ENCODE assay signal across 9 mouse cellular contexts in genomic region chr5:111631572-111632161, GRCm38 (mm10).
DNase-seq lines count a peak whose midpoint lies in the region; ATAC-seq lines count a peak whose summit lies in the region.
"Had no signal": no experiment of that assay in that cellular context is flagged by ENCODE, and none has a peak within 500 bp of the region (broad histone marks: within the 10 kb centered on the region; RNA-seq: fewer than 3 reads in every experiment).

No protein-coding gene starts in this region.

- H3K9ac ChIP-seq in embryonic facial prominence, embryonic 13.5 days = peak overlapping the region; percentile 54
- H3K9ac ChIP-seq in neural tube, embryonic 15.5 days (replicated peaks) = no peak overlapping the region

- no peak overlapping the region; the same call in 1 of the 2 replicates for H3K4me3 ChIP-seq in embryonic facial prominence, embryonic 13.5 days
- H3K4me3 ChIP-seq in neural tube, embryonic 15.5 days (replicated peaks) = no peak overlapping the region

- DNase-seq in kidney, adult 9 months = peak; percentile 20
- DNase-seq in kidney, adult 18-20 months = no peak
- peak; percentile 63 for DNase-seq in kidney, postnatal 10 days
- no peak for DNase-seq in adrenal gland, adult 8-10 months
- DNase-seq in spleen, adult 18-20 months = no peak
- no peak for DNase-seq in cerebellum, postnatal 36 days
- DNase-seq: cerebellum, adult 8-10 months had no signal

- WGBS in embryonic facial prominence, embryonic 13.5 days = 10% methylated on average over 18 of the region's 18 CpGs
- WGBS in neural tube, embryonic 15.5 days = 17% methylated on average over 18 of the region's 18 CpGs

- no peaks in the 10 kb centered on the region for H3K27me3 ChIP-seq in embryonic facial prominence, embryonic 13.5 days
- peaks cover 12% of the 10 kb centered on the region; the same call in 1 of the 2 replicates for H3K27me3 ChIP-seq in neural tube, embryonic 15.5 days (replicated peaks)

- peak overlapping the region; percentile 27 for H3K4me2 ChIP-seq in embryonic facial prominence, embryonic 13.5 days
- peak overlapping the region; percentile 1; the same call in 1 of the 2 replicates for H3K4me2 ChIP-seq in neural tube, embryonic 15.5 days

- ATAC-seq in embryonic facial prominence, embryonic 13.5 days (ENCODE audit: insufficient number of reproducible peaks, insufficient read depth, low FRiP score, low TSS enrichment, low read depth) = no peak
- ATAC-seq in neural tube, embryonic 15.5 days (ENCODE audit: low FRiP score) = no peak

- no peaks in the 10 kb centered on the region for H3K36me3 ChIP-seq in embryonic facial prominence, embryonic 13.5 days
- no peaks in the 10 kb centered on the region for H3K36me3 ChIP-seq in neural tube, embryonic 15.5 days

- 0 out of 2 replicates have a peak, but pooled peaks cover 5% of the 10 kb centered on the region for H3K9me3 ChIP-seq in embryonic facial prominence, embryonic 13.5 days
- no peaks in the 10 kb centered on the region for H3K9me3 ChIP-seq in neural tube, embryonic 15.5 days (replicated peaks)

- H3K4me1 ChIP-seq in embryonic facial prominence, embryonic 13.5 days = peaks cover 33% of the 10 kb centered on the region
- peaks cover 12% of the 10 kb centered on the region; the same call in 1 of the 2 replicates for H3K4me1 ChIP-seq in neural tube, embryonic 15.5 days

- peak overlapping the region; percentile 94 for H3K27ac ChIP-seq in embryonic facial prominence, embryonic 13.5 days
- H3K27ac ChIP-seq in neural tube, embryonic 15.5 days (replicated peaks) = no peak overlapping the region

Comparison
In these comparisons a context has a peak if more than half of its experiments do, and no peak if none do; other contexts are left out.
1. DNase-seq: peak in kidney, adult 9 months (single experiment) and kidney, postnatal 10 days (single experiment); none in kidney, adult 18-20 months (single experiment), adrenal gland, adult 8-10 months (single experiment), spleen, adult 18-20 months (0 of 2) and cerebellum, postnatal 36 days (0 of 2).